Mouse (Mus musculus) lung, adult 2 months (tissue): ENCODE measurements at regions not wholly inside any gene's neighbourhood (a gene's known extent, or its start where the extent isn't known, plus 50 kb on each side); places are given as distances from the start of the nearest gene placed in this dataset.

ENCODE experiments used
- DNase-seq: peaks from one replicate; pipeline ENCODE4 v3.0.0; 2022
- H3K4me1 ChIP-seq: fragments of 200-500 bp; 2 replicates; pipeline ENCODE4 v1.6.1; 2011; ENCODE audit warnings: low read length; ENCODE audit not compliant: control insufficient read depth, insufficient read depth
- H3K4me3 ChIP-seq: fragments of 200-500 bp; replicated peaks from 2 replicates; pipeline ENCODE3; 2011; ENCODE audit warnings: low read depth, mild to moderate bottlenecking, control low read depth, low read length; ENCODE audit errors: extremely low read depth
- CTCF ChIP-seq: fragments of 200-500 bp; IDR thresholded peaks from 2 replicates; pipeline ENCODE4 v1.5.1; 2011; ENCODE audit warnings: mild to moderate bottlenecking, low read length, control low read depth; ENCODE audit not compliant: insufficient read depth
- POLR2A ChIP-seq: fragments of 200-500 bp; IDR thresholded peaks from 2 replicates; pipeline ENCODE4 v1.6.1; 2011; ENCODE audit warnings: low read depth, mild to moderate bottlenecking, control low read depth, low read length, borderline replicate concordance; ENCODE audit errors: extremely low read depth
- WGBS: fragments of 180-500 bp; shearing (Covaris S2); methylation state at CpG from one replicate; pipeline ENCODE4 v1.1.7; 2018; 5-methylcytosine and 5-hydroxymethylcytosine counted together

GRCm38 (mm10) chr16:73462516-73462915 is 949.1 kb downstream of the Robo2 start:
- 84% methylated on average over 4 of the region's 4 CpGs for WGBS
- TF ChIP-seq CTCF (no peak), POLR2A (no peak)

GRCm38 (mm10) chr16:73450634-73451245 is 960.9 kb downstream of the Robo2 start:
- WGBS = 95% methylated on average over 3 of the region's 3 CpGs
- H3K4me1 ChIP-seq = no peaks in the 10 kb centered on the region
- no peak for DNase-seq
- H3K4me3 ChIP-seq = no peak overlapping the region
- TF ChIP-seq POLR2A = no peak
- TF ChIP-seq CTCF = no peak

More at GRCm38 (mm10) chr16:73462516-73462915, 949.1 kb downstream of the Robo2 start:
- DNase-seq = no peak
- H3K4me3 ChIP-seq = no peak overlapping the region
- H3K4me1 ChIP-seq = no peaks in the 10 kb centered on the region

- DNase-seq = no peak
- 89% methylated on average over 7 of the region's 7 CpGs for WGBS
- H3K4me3 ChIP-seq = no peak overlapping the region
- H3K4me1 ChIP-seq = no peaks in the 10 kb centered on the region
- TF ChIP-seq CTCF (no peak), POLR2A (no peak)
Observed at GRCm38 (mm10) chr16:73449836-73450235, 961.8 kb downstream of the Robo2 start.

GRCm38 (mm10) chr16:73435726-73436125 is 975.9 kb downstream of the Robo2 start:
- TF ChIP-seq CTCF (no peak), POLR2A (no peak)
- 73% methylated on average over 3 of the region's 3 CpGs for WGBS
- no peak for DNase-seq
- Histone ChIP-seq H3K4me1 (no peaks in the 10 kb centered on the region), H3K4me3 (no peak overlapping the region)

GRCm38 (mm10) chr16:73424851-73425250 is 986.8 kb downstream of the Robo2 start:
- TF ChIP-seq CTCF = no peak
- TF ChIP-seq POLR2A = no peak
- Histone ChIP-seq H3K4me3 (no peak overlapping the region), H3K4me1 (no peaks in the 10 kb centered on the region)
- no peak for DNase-seq
- WGBS = 65% methylated on average over 5 of the region's 5 CpGs

GRCm38 (mm10) chr16:73424311-73424710 is 987.3 kb downstream of the Robo2 start:
- no peak for TF ChIP-seq CTCF
- no peak for TF ChIP-seq POLR2A
- no peak for DNase-seq
- no peaks in the 10 kb centered on the region for H3K4me1 ChIP-seq
- no peak overlapping the region for H3K4me3 ChIP-seq
- 64% methylated on average over 2 of the region's 2 CpGs for WGBS

GRCm38 (mm10) chr16:73404509-73404908 is 1007.1 kb downstream of the Robo2 start:
- TF ChIP-seq POLR2A (no peak), CTCF (no peak)
- no peak overlapping the region for H3K4me3 ChIP-seq
- peaks cover 3% of the 10 kb centered on the region; the same call in 1 of the 2 replicates for H3K4me1 ChIP-seq
- WGBS = 42% methylated on average over 3 of the region's 3 CpGs
- no peak for DNase-seq

GRCm38 (mm10) chr16:73404099-73404498 is 1007.5 kb downstream of the Robo2 start:
- DNase-seq = no peak
- TF ChIP-seq CTCF = no peak
- TF ChIP-seq POLR2A = no peak
- Histone ChIP-seq H3K4me3 (no peak overlapping the region), H3K4me1 (peaks cover 3% of the 10 kb centered on the region; the same call in 1 of the 2 replicates)
- 64% methylated on average over 3 of the region's 3 CpGs for WGBS

GRCm38 (mm10) chr16:73379056-73379455 is 1032.6 kb downstream of the Robo2 start:
- 61% methylated on average over 2 of the region's 2 CpGs for WGBS
- H3K4me3 ChIP-seq = no peak overlapping the region
- no peak for DNase-seq
- no peaks in the 10 kb centered on the region for H3K4me1 ChIP-seq
- TF ChIP-seq POLR2A (no peak), CTCF (no peak)

- TF ChIP-seq CTCF (no peak), POLR2A (no peak)
- DNase-seq = no peak
Observed at GRCm38 (mm10) chr16:73374608-73375165, 1036.9 kb downstream of the Robo2 start.

More at GRCm38 (mm10) chr16:73374608-73375165, 1036.9 kb downstream of the Robo2 start:
- WGBS = 81% methylated on average over 3 of the region's 3 CpGs
- Histone ChIP-seq H3K4me1 (no peaks in the 10 kb centered on the region), H3K4me3 (no peak overlapping the region)
